Mouse (Mus musculus) heart, adult 8-10 months (tissue): ENCODE data around the gene Prkx. TPM values are rescaled to one million over a fixed set of nuclear protein-coding genes. Genes with fewer than 3 reads are reported as not detected.
A peak's percentile ranks its signal among the peaks of the same experiment; 100 is the strongest.

Source experiments
- DNase-seq: peaks from one replicate; pipeline ENCODE4 v3.0.0; 2022; ENCODE audit warnings: low spot score
- total RNA-seq, 4 experiments: library from RNA; stranded (reverse); gene quantifications; 2 replicates each; pipeline ENCODE4 v1.2.4; 2022

Gene Prkx
- total RNA-seq = 10 to 100 TPM; 11.6 to 15.6 (median 14.5) TPM

DNA sequence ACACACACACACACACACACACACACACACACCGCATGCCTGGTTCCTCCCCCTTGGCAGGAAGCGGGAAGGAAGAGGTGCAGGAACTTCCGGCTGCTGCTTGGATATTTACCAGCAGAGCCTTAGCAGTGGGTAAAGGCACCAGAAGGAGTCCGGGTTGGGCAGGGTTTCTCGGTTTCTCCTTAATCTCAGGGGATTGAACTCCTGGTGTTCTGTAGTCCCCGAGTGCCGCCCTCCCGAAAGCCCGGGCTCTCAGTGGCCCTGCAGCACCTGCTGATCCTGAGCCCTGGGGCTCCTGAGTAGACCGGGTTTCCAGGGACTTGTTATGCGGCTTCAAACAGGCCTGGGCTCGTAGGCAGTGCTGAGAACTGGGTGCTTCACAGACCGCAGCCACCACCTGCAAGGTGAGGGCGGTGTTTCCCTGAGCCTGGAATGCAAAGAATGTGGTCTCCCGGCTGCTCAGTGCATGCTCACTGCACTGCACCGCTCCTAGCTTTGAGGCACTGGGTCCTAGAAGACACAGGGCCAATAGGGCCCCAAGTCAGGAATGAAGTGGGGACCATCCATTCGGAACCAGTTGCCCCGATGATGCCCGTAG lies at the start of gene Prkx:
Gene Prkx (minus strand): TSS at position 41 of the 598 bp plus-strand sequence.
- no peak for DNase-seq

GRCm38 (mm10) chrX:77812031-77812430 lies 16.0 kb upstream of the Prkx start:
- DNase-seq = no peak

DNA sequence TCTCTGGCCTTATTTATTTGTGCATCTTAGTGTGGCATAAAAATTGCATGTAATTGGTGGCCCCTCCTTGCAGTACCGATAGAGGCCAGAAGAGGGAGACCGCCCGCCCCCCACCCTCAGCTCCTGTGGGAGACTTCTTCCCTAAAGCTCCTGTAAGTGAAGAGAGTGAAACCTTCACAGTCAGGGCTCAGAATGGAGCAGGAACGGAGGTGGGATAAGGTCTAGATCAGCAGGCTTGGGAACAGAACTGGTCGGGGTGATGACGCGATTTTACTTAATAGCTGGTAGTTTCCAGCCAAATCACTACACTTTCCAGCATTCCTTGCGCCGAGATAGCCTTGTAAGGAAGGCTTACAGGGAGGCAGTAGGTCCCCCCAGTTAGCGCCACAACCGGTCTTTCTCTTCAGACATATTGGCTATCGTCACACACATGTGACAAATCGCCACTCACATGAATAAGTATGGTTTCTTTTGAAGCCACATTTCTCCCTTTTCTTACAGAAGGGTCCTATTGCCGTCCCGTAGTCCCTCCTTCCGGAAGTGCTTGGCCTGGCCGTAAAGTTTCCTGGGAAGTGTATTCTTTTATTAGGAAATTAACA lies 14.6 kb upstream of the Prkx start:
- DNase-seq = peak; percentile 72

- peak; percentile 36 for DNase-seq
These were observed 12.5 kb upstream of the Prkx start for GRCm38 (mm10) chrX:77808602-77809001.

DNA sequence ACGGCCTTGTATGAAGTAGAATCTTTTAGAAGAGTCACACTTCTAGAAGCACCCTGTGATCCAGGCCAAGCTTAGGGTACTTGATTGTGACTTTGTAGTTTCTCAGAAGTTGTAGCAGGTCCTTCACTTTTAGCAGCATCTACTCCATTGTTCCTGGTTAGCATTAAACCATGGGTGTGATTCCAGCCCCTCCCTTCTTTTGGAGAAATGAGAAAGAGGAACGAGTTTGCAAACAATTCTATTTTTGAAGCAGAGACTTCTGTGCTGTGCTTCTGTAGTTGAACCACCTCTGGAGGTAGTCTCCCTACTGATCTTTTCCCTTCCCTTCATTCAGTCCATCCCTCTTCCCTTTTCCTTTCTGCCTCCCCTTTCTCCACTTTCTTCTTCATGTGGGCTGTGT lies 6.2 kb upstream of the Prkx start:
- DNase-seq = no peak

DNA sequence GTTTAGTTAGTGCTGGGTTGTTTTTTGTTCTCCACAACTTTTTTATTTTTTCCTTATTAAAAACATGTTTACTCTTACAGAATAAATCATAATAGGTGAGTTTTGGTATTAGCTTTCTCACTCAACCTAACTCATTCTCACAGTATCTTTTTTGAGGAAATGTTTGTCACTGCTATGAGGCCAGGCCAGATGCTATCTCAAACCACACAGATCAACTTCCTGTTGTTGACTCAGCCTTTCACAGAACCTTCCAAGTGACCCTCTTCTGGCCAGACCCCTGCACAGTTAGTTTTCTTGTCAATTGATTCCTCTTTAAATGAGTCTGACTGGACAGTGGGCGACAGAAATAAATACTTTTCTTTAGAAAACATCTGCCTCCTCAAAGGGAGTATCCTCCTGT lies 5.5 kb upstream of the Prkx start:
- DNase-seq = no peak

- DNase-seq = no peak
These were observed 3.5 kb upstream of the Prkx start for GRCm38 (mm10) chrX:77799554-77799953.

- DNase-seq = no peak
These were observed 1.7 kb upstream of the Prkx start for GRCm38 (mm10) chrX:77797801-77798200.

GRCm38 (mm10) chrX:77796916-77797315 lies 838 bp upstream of the Prkx start:
- DNase-seq = no peak

DNA sequence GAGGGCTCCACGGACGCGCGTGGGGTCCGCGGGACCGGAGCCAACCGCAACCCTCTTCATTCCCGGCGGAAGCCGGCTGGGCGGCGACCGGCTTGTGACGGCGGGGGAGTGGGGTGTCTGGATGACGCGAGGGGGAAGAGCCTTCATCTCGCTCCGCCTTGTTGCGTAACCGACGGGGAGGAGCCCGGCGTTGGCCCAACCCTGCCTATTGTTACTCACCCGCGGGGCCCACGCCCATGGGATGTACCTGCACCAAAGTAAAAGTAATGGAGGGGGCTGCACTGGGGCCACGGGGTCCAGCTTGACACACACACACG lies 262 bp downstream of the Prkx start:
- peak; percentile 89 for DNase-seq

DNA sequence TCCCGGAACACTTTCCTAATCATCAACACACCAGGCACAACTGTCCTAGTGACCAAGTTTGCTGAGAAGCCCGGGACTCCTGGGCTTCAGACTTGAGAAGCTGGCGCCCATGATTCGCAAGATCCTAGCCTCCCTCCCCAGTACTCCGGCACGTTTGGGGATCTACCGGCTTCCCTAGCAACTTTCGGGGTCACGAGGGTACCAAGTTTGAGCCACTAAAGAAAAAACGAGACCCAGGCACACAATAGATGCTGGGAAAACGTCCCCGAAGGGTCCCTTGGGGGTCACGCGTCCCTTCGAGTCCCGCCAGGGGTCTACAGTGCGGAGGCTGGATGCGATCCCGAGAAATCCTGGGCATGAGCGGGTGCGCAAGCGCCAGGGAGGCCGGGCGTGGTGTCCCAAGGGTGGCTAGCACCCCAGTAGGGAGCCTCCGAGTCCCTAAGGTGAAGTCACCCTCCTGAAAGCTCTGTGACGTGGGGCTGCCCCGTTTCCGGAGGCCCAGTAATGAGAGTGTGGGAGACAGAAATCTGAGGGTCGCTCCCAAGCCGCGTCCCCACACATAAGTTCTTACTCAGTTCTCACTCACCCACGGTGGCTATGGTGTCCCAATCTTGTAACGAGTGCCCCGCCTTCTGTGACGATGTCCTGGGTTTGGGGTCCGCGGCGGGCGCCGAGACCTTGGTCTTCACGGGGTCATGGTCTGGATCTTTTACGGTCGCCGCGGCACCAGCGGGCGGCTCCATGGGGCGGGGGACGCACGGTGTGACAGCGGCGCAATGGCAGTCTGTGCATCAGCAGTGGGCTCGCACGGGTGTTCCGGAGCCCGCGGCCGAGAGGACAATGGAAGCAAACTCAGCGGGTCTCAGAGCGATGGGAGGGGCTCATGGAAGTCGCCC lies 868 bp downstream of the Prkx start:
- DNase-seq = peak; percentile 20

- no peak for DNase-seq
These were observed 7.4 kb downstream of the Prkx start for GRCm38 (mm10) chrX:77788675-77789074.

GRCm38 (mm10) chrX:77786354-77786753 lies 9.7 kb downstream of the Prkx start:
- DNase-seq = no peak

GRCm38 (mm10) chrX:77777822-77778221 lies 18.3 kb downstream of the Prkx start:
- DNase-seq = no peak

DNA sequence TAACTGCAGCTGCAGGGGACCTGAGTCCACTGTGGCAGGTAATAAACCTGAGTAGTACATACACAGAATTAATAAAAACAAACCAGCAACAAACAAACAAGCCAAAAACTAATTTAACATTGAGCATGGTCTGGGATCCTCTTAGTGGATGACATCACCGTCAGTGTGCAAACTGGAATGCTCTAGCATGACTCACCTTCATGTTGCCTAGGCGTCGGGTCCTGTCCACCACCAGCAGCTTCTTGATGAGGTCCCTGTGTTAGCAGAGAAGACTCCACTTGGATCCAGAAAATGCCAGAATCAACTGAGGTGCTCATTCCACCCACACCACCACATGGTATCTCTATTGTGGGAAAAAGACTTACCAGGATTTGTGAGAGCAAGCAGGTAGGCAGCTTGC lies 30.9 kb downstream of the Prkx start:
- DNase-seq = no peak

GRCm38 (mm10) chrX:77744260-77744659 lies 51.8 kb downstream of the Prkx start:
- peak; percentile 7 for DNase-seq

DNA sequence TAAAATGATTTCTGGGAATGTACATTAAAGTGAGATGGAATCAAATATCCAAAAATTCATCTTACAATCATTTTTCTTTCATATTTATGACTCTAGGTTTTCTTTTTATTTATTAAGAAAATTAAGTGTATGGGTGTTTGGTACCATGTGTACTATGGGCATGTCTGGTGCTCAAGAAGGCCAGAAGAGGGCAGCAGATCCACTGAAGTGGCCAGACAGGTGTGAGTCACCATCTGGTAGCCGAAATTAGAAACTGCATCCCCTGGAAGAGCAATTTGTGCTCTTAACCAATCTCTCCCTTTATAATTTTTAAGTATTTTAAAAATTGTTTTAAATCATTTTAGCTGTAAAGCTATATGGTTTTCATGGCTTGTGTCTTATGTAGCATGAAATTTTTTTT lies 54.7 kb downstream of the Prkx start:
- DNase-seq = peak; percentile 7

DNA sequence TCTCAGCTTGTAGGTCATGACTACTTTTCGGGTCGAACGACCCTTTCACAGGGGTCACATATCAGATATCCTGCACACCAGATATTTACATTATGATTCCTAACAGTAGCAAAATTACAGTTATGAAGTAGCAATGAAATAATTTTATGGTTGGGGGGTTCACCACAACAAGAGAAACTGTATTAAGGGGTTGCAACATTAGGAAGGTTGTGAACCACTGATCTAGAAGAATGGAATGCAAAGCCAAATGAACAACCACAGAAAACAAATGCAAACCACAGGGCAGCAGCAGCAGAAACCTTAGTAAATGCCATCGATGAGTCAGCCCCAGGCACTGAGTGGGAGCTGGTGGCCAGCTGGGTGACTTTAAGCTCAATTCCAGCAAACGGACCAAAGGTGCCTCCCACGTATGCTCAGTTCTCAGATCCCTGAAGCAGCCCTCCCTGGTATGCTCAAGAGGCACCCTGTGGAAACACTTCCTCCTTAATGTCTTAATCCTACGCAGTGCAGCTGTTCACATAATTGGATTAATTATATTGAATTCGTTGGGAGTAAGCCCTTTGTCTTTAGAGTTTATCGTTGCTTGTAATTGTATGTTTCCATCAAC lies 62.0 kb downstream of the Prkx start:
- DNase-seq = no peak

DNA sequence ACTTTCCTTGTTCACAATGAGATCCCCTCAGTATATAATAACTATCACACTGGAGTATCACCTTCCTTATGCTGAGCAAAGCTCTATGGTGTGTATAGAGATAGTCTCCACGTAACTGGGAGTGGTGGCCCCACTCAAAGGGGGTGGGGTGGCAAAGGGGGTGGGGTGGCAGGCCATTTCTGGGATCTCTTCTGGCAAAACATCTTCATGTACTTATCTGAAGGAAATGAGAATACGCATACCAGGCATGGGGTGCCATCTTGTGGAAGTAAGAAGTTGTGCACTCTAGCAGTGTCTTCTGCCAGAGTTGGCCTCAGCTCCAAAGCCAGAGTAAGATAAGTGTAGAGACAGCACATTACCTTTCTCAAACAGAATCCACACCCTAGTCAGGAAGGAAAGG lies 75.8 kb downstream of the Prkx start:
- peak; percentile 4 for DNase-seq
